Mouse (Mus musculus) olfactory bulb, adult 2 months (tissue): Measurements from ENCODE around the gene Exd1. TPM values are rescaled to one million over a fixed set of nuclear protein-coding genes. Genes with fewer than 3 reads are reported as not detected.

Experiments used
- H3K27ac ChIP-seq: fragments of 200-500 bp; 2 replicates; pipeline ENCODE4 v1.5.1; 2012; ENCODE audit warnings: low read depth, low read length; ENCODE audit not compliant: insufficient read depth
- H3K4me1 ChIP-seq: fragments of 200-500 bp; 2 replicates; pipeline ENCODE4 v1.6.1; 2012; ENCODE audit warnings: low read length; ENCODE audit not compliant: control insufficient read depth, insufficient read depth
- H3K4me3 ChIP-seq: fragments of 200-500 bp; 2 replicates; pipeline ENCODE4 v1.5.1; 2012; ENCODE audit warnings: mild to moderate bottlenecking, low read depth, low read length, moderate library complexity; ENCODE audit not compliant: insufficient read depth
- CTCF ChIP-seq: fragments of 200-500 bp; IDR thresholded peaks from 2 replicates; pipeline ENCODE4 v1.5.1; 2012; ENCODE audit warnings: low read depth, mild to moderate bottlenecking, low read length, moderate library complexity; ENCODE audit not compliant: insufficient read depth
- POLR2A ChIP-seq: fragments of 200-500 bp; IDR thresholded peaks from 2 replicates; pipeline ENCODE4 v1.6.1; 2012; ENCODE audit warnings: mild to moderate bottlenecking, low read depth, low read length, moderate library complexity; ENCODE audit not compliant: insufficient read depth
- WGBS: fragments of 180-500 bp; shearing (Covaris S2); methylation state at CpG from one replicate; pipeline ENCODE4 v1.1.7; 2018; 5-methylcytosine and 5-hydroxymethylcytosine counted together
- polyA plus RNA-seq: library from polyadenylated mRNA; stranded (reverse); fragments of >200 nt; gene quantifications from 2 replicates; pipeline ENCODE4 v1.2.4, GENCODE M21; 2012; ENCODE audit warnings: low replicate concordance; ENCODE audit not compliant: missing spikeins, insufficient read depth, insufficient read length

Exd1 gene
- polyA plus RNA-seq, 1 experiment = not detected

- Histone ChIP-seq H3K4me3 (no peak overlapping the region), H3K4me1 (no peaks in the 10 kb centered on the region), H3K27ac (no peak overlapping the region)
- TF ChIP-seq POLR2A (no peak), CTCF (no peak)
- WGBS = 32% methylated on average over 5 of the region's 5 CpGs
Observed at GRCm38 (mm10) chr2:119491953-119492352, 55.5 kb downstream of the Exd1 start.

DNA sequence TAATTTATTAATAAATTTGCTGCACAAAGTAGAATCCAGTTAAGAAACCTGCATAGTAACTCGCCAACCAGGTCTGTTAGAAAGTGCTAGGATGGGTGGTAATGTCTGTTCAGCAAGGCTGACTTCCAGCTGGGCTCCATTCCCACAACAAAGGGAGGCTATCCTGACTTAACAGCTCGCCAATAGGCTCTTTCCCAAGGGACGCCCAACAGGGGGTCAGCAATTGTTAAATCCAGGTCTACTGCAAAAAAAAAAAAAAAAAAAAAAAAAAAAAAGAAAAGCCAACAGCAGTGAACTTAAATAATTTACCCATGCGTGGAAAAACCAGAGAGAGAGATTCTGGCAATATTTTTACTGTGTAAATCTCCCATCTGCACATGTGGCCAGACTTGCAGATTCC lies 60.9 kb downstream of the Exd1 start:
- TF ChIP-seq CTCF (no peak), POLR2A (no peak)
- H3K4me3 ChIP-seq = no peak overlapping the region
- no peaks in the 10 kb centered on the region for H3K4me1 ChIP-seq
- WGBS = 19% methylated on average over 4 of the region's 4 CpGs
- no peak overlapping the region for H3K27ac ChIP-seq

GRCm38 (mm10) chr2:119482307-119482706 lies 65.1 kb downstream of the Exd1 start:
- 80% methylated on average over 1 of the region's 1 CpGs for WGBS
- peaks cover 2% of the 10 kb centered on the region; the same call in 1 of the 2 replicates for H3K4me1 ChIP-seq
- TF ChIP-seq CTCF (no peak), POLR2A (no peak)
- H3K4me3 ChIP-seq = no peak overlapping the region
- no peak overlapping the region for H3K27ac ChIP-seq

DNA sequence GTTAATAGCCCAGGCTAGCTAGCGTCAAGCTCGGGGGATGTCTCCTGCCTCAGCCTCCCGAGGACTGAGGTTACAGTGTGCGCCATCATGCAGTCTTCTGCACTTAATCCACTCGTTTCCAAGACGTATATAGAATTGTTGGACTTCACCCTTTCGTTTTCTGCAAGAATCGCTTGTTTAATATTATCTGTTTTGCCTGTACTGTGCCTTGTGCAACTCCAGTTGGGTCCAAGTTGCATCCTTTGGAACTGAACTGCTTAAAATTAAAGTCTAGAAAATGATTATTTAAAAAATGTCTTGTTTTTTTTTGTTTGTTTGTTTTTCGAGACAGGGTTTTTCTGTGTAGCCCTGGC lies 69.1 kb downstream of the Exd1 start:
- 12% methylated on average over 9 of the region's 9 CpGs for WGBS
- Histone ChIP-seq H3K27ac (no peak overlapping the region), H3K4me3 (peak overlapping the region; percentile 90), H3K4me1 (peaks cover 2% of the 10 kb centered on the region; the same call in 1 of the 2 replicates)
- TF ChIP-seq CTCF (no peak), POLR2A (no peak)

GRCm38 (mm10) chr2:119477571-119478396 lies 69.6 kb downstream of the Exd1 start, which contains the start of gene Ino80:
Ino80 (minus strand) TSS chr2:119477687.
- H3K4me3 ChIP-seq = peak within 1 kb of the TSS; percentile 90
- peak within 1 kb of the TSS; percentile 100 for H3K27ac ChIP-seq
- WGBS = under 1% methylated on average over 72 of the region's 72 CpGs
- peaks cover 2% of the 10 kb centered on the region; the same call in 1 of the 2 replicates for H3K4me1 ChIP-seq
- TF ChIP-seq POLR2A = peak; percentile 8
- TF ChIP-seq CTCF = no peak

DNA sequence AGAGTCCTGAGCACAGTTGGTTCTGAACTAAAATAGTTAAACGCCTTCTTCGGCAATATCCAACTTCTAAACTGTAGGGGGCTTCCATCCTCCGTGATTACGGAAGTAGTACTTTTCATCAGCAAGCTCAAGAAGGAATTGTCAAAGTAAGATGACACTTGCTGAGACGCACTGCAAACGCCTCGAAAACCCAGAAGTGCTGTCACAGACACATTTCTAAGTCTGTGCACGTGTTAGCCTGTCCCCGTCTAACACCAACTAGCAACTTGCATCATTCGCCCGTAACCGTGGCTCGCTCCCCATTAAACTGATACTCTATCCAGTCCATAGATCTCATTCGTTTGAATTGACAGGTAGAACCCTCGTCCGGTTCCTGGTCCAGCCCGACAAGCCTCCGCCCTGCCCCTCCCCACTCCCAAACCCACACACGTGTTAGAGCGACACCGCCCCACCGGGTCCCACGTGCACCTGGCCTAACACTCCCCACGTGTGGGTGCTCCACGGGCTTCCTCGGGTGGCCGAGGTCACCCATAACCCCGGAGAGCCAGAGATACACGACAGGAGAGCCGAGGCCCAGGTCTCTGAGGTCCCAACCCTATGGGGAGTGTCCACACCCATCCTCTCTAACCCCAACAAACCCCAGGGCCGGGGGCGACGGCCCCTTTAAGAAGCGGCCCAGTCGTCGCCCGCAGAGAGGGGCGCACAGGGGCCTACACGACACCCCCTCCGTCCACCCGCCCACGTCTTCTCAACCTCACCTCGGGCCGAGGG lies 70.6 kb downstream of the Exd1 start:
- H3K4me3 ChIP-seq = peak overlapping the region; percentile 90
- 0 out of 2 replicates have a peak, but pooled peaks have one; percentile 6 for TF ChIP-seq POLR2A
- TF ChIP-seq CTCF = no peak
- H3K27ac ChIP-seq = no peak overlapping the region
- peaks cover 2% of the 10 kb centered on the region; the same call in 1 of the 2 replicates for H3K4me1 ChIP-seq
- WGBS = 1% methylated on average over 41 of the region's 44 CpGs

DNA sequence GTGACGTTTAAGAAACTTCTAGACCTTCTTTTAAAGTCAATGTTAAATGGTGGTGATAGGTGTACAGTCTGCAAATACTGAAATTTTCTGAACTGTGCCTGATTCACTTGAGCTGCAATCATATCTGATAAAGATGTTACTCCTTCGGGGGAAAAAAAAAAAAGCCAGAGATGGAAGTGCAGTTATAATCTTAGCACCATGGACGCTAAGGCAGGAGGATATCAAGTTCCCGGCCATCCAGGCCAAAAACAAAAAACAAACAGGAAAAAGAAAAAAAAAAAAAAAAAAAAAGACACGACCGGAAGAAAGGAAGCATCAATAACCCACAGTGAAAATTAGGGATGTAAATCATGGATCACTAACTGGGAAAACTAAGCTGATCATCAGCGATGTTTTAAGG lies 71.3 kb downstream of the Exd1 start:
- 13% methylated on average over 7 of the region's 7 CpGs for WGBS
- Histone ChIP-seq H3K4me1 (peaks cover 2% of the 10 kb centered on the region; the same call in 1 of the 2 replicates), H3K27ac (no peak overlapping the region), H3K4me3 (no peak overlapping the region)
- TF ChIP-seq POLR2A = no peak
- no peak for TF ChIP-seq CTCF

Other genes starting within 250 kb of the Exd1 start
- gene Dll4, start 221.8 kb downstream of the Exd1 start, polyA plus RNA-seq = not detected in 2 replicates
- gene Chac1, start 196.4 kb downstream of the Exd1 start, polyA plus RNA-seq = not detected in 2 replicates
- gene Ino80, start 69.9 kb downstream of the Exd1 start, polyA plus RNA-seq = not detected in 2 replicates
- gene Chp1, start 70 bp upstream of the Exd1 start, polyA plus RNA-seq = not detected in 2 replicates
- not detected in 2 replicates for gene Nusap1, start 70.7 kb upstream of the Exd1 start, polyA plus RNA-seq
- gene Oip5, start 70.8 kb upstream of the Exd1 start, polyA plus RNA-seq = not detected in 2 replicates
- gene Ndufaf1, start 115.2 kb upstream of the Exd1 start, polyA plus RNA-seq = not detected in 2 replicates
- not detected in 2 replicates for gene Rtf1, start 127.4 kb upstream of the Exd1 start, polyA plus RNA-seq
- gene Itpka, start 194.7 kb upstream of the Exd1 start, polyA plus RNA-seq = not detected in 2 replicates
- gene Ltk, start 212.8 kb upstream of the Exd1 start, polyA plus RNA-seq = not detected in 2 replicates
- gene Rpap1, start 239.9 kb upstream of the Exd1 start, polyA plus RNA-seq = not detected in 2 replicates